Mouse (Mus musculus) frontal cortex, postnatal 10 days (tissue): ENCODE results near the gene Med4.
"Not testable (repeated sequence)": the region's sequence is repeated elsewhere in the genome, so short reads cannot be mapped to it uniquely, and the experiment has no call there.

Experiments
- DNase-seq, 2 experiments: peaks; one replicate each; pipeline ENCODE4 v3.0.0; 2022; ENCODE audit warnings: low spot score in 2 of 2, mixed read lengths in 1 of 2

Med4 gene

DNA sequence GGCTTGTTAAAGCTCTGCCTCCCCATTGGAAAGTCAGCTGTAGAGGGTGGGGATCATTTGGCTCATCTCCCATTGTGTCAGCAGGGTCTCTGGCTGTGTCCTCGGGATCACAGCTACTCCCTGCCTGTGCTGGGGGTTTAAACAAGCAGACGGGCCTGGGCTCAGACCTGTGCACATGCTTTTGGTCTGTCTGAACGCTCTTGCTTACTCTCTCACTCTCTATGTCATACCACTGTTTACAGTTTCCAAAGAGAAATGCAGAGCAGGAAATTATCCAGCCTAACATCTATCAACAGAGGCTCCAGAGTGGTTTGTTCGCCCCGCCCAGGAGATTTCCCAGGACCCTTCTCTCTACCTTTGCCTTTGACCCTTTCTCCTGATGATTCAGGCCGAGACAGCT is 8.1 kb upstream of the Med4 start:
- DNase-seq, result no peak

DNA sequence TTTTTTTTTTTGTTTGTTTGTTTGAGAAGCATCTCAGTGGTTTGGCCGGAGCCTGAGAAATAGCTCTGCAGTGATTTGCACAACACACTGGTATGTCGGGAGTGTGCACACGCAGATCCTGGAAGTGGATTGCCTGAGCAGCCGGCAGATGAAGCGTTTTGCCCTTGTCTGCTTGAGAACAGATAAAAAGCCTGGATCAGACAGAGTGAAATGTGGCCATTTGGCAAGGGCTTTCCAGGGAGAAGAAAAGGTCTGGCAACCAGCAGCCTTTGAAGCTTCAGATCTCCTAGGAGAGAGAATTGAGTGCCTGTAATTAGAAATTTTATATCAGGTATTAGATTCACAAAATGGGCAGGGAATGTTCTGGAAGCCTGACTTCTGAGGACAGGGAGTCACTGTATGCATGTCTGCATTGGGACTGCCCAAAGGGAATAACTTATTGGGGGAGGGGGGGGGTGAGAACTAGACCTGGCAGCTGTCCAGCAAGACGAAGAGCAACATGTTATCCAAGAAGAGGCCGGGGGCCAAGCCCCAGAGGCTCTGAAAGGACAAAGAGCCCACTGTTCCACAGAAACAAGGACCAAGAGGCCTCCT is 7.1 kb upstream of the Med4 start:
- DNase-seq, result peak; percentile 28 to 40

DNA sequence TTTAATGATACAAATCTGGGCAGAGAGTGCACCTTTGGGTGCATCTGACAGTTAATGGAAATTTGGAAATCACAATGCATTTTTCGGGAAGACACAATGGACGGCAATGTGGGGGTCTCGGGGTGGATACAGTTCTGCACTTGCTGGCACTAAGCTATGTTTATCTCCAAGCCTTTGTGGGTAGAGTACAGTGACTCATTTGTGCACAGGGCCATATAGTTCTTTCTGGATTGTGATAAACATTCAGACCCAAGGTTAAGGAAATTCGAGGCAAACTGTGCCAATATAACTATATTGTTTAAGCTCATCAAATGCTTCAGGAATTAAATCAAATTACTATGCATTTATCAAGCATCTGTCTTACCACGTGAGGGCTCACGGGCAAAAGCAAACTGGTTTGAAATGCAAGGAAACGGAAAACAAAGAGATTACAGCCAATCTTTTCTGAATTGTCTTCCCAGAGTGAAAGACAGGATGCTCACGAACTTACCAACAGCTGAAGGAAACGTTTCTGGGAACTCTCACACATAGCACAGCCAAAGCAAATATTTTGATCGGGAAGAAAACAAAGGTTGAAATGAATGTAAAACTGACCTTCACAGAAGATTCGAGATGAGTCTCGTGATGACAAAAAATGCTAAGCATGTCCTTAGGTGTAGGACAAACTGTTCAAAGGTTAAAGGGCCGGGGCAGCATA is 6.4 kb upstream of the Med4 start:
- no peak for DNase-seq

DNA sequence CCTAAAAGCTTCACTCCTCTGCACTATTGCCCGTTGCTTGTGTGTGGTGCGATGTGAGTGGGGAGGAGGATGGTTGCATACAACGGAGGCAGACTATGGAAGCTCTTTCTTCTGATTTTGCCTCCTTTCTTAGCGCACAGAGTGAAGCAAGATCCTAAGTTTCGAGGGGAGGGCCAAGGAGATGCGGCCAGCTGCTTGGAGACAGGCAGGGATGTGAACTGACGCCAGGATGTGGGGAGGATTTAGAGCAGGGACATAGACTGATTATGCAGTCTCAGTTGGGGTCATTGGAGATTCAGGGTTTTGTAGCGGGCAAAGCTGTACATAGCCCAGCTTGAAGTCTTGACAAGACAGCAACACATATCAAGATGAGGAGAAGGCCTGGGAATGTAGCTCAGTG is 3.5 kb upstream of the Med4 start:
- no peak for DNase-seq

DNA sequence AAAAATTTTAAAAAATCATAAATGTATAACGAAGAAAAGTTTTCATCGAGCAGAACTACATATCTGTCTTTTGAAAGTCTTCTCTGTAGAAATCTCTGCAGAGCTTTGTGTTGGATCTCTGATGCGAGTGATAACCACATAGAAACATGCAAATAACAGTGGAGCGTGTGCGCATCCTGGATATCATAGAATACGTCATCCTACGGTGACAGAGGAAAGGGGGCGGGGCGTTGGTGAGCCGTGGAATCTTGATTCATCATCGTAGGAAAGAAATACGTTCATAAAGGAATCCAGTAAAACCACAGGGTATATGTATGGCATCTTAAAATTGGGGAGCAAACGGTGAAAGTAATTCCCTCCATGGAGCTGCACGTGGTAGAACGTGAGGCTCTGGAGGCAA is 2.6 kb upstream of the Med4 start:
- DNase-seq, result no peak

DNA sequence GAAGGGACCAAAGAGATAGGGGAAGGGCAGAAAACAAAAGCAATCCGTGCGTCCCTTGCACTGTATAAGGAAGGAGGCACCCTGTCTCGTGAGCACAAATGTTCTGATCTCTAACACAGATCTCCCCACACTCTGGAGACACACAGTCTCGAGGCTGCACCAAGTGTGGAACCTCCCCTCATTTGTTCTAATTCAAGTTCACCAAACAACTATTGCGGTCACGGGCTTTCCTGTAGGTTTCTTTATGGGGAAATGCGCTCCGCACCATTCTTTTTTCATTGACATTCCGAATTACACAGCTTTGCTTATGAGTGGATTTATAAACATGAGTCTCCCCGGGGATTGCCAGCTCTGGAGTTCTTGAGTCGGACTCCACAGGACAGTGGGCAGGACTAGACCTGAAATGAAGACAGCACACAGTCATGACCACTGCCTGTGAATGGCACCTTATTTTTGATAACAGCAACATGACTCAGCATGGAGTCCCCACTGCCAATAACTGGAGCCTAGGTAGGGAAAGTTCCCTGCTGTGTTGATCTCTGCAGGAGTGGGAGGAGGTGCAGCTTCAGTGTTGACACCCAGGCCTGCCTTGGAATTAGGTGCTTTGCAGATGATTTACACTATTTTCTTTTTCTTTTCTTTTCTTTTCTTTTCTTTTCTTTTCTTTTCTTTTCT is 2.0 kb upstream of the Med4 start:
- DNase-seq, result no peak

DNA sequence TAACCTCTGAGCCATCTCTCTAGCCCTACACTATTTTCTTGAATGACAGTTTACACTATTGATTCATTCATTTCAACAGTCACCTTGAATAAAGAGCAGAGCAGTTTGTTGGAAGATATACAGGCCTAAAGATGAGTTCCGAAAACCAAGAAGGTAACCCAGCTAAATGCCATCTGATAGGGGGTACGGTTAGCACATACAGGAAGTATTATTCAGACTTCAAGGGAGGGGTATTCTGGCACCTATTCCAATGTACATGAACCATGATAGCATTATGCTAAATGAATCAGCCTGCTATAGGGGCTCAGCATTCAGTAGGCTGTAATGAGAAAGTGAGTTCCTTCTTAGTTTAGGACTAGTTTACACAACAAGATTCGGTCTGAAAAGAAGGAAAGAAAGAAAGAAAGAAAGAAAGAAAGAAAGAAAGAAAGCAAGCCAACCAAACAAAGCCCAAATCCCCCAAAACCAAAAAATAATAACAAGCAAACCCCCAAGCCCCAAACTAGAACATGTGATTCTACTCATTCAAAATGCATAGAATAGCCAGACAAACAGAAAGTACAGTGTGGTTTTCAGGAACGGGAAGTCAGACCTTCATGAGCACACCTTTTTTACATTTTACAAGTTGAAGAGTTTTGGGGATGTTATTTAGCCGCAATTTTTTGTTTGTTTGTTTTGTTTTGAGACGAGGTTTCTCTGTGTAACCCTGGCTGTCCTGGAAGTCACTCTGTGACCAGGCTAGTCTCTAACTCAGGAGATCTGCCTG is 1.0 kb upstream of the Med4 start:
- DNase-seq, result no peak

DNA sequence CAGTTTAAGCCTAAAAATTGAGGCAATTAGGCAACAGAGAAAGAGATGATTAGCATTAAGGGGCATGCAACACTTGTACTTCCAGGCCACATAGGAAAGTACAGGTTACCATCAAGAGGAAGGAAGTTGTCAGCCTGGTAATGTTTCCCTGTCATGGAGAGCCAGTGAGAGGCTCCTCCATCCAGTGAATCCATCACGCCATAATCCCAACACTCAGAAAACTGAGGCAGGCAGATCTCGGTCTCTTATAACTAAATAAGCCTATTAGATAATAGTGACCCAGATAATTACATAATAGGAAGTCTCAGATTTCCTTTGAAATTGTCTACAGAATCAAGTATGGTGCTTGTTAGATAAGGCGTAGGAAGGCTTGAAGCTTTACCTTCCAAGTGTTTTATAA is 14.3 kb downstream of the Med4 start:
- no peak for DNase-seq

DNA sequence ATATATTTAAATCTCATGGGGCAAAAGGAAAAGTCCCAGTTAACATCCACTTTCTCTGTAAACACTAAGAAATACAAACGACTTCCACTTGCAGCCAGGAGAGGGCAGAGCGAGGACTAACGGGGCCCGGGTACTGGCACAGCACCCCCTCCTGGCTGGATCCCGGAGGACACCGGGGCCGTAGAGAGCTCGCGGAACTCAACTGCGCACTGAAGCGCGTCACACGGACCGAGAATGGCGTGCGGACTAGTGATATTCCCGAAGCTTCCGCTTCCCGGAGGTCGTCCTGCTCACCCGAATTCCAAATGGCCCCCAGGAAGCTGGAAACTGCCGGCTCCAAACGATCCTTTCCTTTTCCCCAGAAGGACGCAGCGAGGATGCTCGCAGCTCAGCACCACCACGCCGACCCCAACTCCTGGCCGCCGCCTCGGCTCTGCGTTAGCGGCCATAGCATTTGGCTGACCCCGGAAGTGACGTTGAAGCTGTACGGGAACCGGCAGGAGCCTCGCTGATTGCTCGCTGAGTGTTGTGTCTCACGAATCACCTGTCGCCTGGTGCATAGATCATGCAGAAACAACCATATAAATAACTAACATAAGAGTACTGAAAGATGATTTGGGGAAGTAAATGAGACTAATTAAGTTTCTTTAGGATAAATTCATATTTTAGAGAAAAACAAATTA is 15.1 kb downstream of the Med4 start, which contains the start of gene Sucla2:
TSS of gene Sucla2 (plus strand) at position 554 of the 683 bp plus-strand sequence.
- peak; percentile 82 to 92 for DNase-seq

DNA sequence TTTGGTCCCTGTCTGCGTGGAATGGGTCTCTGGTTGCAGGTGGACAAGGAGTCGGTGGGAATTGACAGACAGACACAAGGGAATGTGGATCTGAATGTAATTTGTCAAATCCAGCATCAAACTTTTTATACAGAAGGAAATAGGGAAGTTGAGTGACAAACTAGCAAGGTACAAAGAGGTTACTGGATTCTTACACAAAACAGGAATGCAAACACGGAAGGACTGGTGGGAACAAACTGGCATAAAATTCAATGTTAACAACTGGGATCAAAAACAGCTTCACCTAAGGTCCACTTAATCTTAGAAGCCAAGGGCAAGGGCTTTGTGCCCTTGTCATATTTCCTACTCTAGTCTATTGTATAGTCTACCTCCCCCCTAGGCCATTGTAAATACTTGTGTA is 18.8 kb downstream of the Med4 start:
- not testable (repeated sequence) for DNase-seq

DNA sequence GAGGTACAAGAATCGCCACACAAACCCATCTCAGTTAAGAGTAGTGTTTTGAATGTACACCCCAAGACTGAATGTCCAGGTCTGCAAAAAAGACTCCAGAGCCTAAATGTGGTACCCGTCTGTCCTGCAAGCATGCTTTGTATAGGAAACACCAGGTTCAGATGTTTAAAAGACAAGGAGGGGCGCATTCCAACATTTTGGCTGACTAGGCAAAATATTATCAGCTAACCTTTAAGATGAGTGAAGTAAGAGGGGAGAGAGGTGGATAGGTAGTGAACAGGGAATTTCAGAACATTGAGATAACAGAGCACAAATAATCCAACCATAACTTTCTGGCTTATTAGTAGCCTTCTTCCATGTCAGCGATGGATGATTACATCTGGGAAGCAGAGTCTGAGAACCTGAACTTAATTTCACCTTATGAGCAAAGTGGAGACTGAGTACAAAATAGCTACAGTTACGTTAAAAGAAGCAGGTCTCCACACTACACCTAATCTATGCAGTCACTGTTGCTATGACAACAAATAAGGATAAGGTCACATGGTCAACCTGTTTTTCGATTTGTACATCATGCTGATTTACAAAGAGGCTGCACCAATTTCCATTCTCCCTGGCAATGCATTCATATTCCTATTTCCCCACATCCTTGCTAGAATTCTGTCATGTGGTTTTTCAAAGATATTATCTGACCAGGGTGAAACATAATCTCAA is 24.1 kb downstream of the Med4 start:
- DNase-seq, result no peak

DNA sequence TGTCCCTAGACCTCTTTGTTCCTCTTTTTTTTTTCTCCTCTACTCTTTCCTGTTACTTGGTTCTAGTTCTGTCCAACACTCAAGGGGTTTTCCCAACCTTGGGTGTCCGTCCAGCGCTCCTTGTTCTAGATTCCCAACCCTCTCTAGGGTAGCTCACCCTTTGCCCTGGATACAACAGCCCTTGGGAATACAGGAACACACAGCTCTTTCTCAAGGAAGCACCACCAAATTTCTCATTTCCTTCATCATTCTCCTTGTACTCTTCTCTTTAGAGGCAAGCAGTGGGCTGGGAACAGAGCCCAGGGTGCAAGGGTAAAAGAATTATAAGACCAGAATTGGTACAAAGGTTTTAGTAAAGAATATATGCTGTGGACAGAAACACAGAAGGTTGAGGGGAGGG is 25.8 kb downstream of the Med4 start:
- DNase-seq, result no peak

DNA sequence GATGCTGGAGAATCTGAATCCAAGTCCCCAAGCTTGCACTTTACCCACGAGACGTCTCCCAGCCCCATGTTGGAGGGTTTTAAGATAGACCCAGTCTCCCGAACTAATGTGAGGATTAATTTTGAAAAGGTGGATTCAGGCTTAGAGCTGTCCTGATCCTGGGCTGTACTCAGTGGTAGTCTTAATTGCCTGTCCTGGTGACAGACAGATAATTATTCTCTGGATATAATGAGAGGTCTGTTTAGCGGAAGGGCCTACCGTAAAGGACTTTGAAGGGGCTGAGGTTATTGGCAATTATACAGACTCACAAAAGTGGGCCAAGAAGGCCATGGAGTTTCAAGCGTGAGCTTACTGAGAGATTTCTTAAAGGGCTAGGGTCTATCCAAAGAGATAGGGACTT is 34.0 kb downstream of the Med4 start:
- DNase-seq, result no peak

DNA sequence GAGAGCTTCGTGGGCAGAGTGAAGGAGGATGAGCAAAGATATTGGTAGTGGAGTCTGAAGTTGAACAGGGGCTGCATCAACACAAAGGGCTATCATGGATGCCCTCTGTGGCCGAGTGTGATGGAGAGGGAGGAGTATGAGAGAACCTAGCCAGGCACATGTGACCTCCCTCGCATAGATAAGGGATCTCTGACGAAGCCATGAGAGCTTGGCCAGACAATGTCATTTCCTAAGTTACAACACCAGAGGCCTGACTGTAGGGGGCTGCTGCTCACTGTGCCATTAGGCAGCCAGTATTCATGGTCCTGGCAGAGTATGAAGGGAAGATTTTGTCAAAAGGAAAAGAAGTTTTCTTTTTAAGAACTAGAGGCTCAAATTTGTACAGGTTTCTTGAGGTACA is 37.2 kb downstream of the Med4 start:
- no peak for DNase-seq

DNA sequence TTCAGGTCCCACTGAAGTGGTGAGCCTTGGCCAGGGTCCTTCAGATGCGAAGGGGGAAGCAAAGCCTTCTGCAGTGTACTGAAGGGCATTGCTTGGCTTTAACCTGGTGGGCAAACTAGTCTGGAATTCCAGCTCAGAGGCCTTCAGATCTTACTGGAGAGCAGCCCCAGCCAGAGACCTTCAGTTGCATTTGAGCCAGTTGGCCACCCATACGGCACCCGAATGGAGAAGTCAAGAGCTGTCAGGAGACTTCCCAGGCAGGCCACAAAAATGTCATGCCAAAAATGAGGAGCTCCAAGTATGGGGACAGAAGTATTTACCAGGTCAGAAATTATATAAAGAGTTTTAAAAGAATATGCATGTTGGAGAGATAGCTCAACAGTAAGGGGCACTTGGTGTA is 38.2 kb downstream of the Med4 start, which contains the start of gene Nudt15:
TSS of gene Nudt15 (minus strand) at position 192 of the 400 bp plus-strand sequence.
- DNase-seq, result no peak

DNA sequence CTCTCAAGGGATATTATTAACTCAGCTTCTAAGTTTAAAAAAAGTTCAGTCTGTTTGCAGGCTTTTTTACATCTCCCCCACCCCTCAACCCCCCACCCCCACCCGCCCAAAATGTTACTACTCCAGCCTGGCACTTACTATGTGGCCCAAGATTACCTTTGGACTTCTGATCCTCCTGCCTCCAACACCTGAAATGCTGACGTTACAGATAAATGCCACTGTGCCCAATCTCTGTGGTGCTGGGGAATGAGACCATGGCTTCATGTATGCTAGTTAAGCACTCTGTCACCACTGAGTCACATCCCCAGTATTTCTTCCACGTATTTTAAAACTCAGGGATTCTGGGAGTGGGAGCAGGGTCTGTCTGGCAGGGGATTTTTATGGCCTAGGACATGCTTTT is 40.5 kb downstream of the Med4 start:
- no peak for DNase-seq

DNA sequence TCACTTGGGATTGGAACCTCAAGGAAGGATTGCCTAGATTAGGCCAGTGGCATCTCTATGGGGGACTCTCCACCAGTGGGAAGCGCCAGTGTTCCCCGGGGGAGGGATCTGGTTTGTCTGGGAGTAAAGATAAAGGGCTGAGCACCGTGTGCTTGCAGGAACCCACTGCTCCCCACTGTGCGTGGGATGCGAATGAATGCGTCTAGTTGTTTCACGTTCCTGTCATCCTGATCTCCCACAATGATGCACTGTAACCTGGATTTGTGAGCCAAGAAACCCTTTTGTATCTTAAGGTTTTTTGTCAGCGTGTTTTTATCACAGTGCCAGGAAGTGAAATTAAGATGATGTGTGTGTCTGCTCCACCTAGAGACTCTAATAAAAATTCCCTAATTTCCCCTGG is 40.9 kb downstream of the Med4 start:
- no peak for DNase-seq

DNA sequence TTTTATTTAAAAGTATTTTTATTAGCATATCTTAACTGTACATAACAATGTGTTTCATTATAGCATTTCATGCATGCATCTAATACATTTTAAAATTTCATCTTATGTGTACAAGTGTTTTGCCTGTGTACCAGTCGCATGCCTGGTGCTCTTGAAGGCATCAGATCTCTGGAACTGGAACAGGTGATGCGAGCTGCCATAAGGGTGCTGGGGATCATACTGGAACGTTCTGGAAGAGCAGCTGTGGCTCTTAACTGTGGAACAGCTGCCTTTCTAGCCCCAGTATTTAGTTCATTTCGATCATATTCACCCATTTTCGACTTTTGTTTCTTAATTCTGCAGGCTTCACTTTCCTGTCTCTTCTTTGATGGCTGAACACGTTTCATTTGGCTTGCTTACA is 41.3 kb downstream of the Med4 start:
- DNase-seq, result no peak

DNA sequence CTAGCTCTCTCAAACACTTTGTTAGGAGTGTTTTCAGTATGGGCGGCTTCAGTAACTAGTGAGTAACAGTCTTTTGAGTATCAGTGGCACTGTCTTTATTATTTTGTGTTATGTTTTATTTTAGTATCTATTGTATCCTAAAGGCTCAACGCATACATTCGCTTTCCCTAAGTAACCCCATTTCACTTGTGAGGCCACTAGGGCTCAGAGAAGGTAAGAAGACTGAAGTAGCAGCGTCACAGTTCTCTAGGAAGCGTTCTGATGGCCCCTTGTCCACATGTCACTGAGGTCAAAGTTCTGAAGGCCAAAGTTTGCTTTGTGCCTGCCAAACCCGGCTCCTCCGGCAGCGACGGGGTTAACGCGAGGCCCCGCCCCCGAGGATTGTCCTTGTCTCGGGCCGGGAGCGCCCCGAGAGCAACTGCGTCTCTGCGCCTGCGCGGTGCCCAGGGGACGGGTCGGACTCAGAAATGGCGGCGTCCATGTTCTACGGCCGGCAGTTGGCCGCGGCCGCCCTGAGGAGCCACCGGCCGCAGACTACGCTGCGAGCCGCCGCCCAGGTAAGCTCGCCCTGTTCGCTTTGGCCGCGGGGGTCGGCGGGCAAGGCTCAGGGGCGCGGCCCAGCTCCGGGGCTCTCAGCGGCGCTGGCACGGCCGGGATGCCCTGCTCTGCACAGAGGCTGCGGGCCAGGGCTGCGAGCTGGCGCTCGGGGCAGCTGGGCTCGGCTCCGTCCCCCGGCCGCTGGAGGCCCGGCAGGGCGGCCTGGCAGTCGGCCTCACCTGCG is 42.7 kb downstream of the Med4 start:
- DNase-seq, result peak; percentile 86 to 91

DNA sequence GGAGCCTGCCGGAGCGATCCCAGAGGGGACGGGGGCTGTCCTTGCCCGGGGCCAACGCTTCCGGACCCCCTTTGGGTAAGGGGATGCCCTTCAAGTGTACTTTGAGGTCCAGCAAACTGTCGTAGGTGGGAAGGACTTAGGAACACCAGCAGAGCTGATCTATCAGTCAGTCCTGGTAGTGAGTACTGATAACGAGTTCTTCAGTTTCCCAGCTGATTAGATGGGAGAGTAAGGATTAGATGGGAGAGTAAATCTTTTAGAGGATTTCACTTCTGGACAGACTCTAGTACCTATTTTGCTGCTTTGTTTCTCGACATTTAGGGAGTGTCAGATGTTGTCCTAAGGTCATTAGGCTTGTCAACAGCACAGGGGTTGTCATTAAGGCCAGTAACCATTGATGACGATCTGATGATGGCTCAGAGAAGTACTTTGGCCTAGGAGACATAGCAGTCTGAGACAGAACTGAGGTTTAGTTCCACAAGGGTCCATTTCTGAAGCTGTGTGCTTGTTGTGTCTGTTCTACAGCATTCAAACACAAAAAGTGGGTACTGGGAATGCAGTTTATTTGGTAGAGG is 43.4 kb downstream of the Med4 start:
- DNase-seq, result no peak
